Mouse (Mus musculus): ENCODE data around the gene Camk1d.

Camk1d gene

GRCm38 (mm10) chr2:5709911-5710310, 4.4 kb downstream of the Camk1d start:
- no peak for DNase-seq (ENCODE audit: low spot score in 2 of 2)

- DNase-seq (ENCODE audit: low spot score in 2 of 2), result no peak
Measured at GRCm38 (mm10) chr2:5707871-5708733, 6.2 kb downstream of the Camk1d start.

- no peak for DNase-seq (ENCODE audit: low spot score in 2 of 2)
Measured at GRCm38 (mm10) chr2:5706618-5707017, 7.7 kb downstream of the Camk1d start.

- no peak for DNase-seq (ENCODE audit: low spot score in 2 of 2)
Measured at GRCm38 (mm10) chr2:5702370-5702769, 11.9 kb downstream of the Camk1d start.

- no peak for DNase-seq (ENCODE audit: low spot score in 2 of 2)
Measured at GRCm38 (mm10) chr2:5700931-5701330, 13.4 kb downstream of the Camk1d start.

- no peak for DNase-seq (ENCODE audit: low spot score in 2 of 2)
Measured at GRCm38 (mm10) chr2:5698451-5698850, 15.9 kb downstream of the Camk1d start.

DNA sequence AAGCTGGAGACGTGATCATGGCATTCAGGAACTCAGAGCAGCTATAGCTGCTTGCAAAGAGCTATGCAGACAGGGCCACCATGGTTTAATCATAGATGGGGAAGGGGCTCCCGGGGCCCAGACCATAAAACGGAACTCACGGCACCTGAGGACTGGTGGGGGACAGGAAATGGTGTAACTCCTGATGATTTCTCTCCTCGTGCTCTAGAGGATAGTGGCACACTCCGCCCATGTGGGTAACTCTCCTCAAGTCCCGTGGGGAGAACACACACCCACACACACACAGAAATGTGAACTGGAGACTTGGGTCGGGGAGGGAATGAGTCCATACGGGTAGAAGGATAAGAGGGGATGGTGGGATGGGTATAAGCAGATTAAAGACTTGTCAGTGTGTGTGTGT, 20.2 kb downstream of the Camk1d start:
- DNase-seq (ENCODE audit: low spot score in 2 of 2), result no peak

DNA sequence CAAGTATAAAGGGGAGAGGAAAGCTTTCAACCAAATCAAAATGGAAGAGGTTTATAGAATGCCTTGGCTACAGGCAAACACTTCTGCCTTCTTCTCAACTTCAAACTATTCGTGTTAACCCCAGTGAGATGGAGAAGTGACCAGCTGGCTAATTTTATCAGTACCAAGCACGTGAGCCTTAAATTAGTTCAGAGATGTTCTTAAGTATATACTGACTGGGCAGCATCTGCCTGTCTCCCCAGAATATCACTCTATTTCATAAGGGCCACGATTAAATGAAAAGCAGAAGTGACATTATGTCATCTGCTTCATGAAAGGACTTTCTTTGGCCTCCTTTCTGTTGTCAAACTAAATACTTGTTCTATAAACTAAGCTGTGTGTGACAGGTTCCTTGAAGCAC, 22.6 kb downstream of the Camk1d start:
- DNase-seq (ENCODE audit: low spot score in 2 of 2), result no peak

GRCm38 (mm10) chr2:5683366-5683765, 30.9 kb downstream of the Camk1d start:
- no peak for DNase-seq (ENCODE audit: low spot score in 2 of 2)

GRCm38 (mm10) chr2:5681909-5682308, 32.4 kb downstream of the Camk1d start:
- no peak for DNase-seq (ENCODE audit: low spot score in 2 of 2)

DNA sequence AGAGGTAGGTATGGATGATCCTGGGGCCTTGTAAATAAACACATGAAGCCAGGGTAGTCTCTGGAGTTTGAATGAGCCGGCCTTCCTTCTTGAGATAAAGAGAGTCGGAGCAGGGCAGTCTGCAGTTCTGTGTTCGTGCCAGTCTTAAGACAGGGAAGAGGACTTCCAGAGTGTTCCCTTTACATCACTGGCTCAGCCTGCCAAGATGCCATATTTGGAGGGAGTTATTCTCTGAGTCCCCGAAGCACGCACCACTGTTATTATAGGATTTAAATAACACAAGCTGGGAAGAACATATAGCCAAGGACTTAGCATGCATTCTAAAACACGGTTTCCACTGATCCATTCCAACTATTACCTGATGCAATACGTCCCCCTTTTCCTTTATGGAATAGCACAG, 33.0 kb downstream of the Camk1d start:
- DNase-seq (ENCODE audit: low spot score in 2 of 2), result no peak

GRCm38 (mm10) chr2:5679055-5679454, 35.3 kb downstream of the Camk1d start:
- no peak for DNase-seq (ENCODE audit: low spot score in 2 of 2)

DNA sequence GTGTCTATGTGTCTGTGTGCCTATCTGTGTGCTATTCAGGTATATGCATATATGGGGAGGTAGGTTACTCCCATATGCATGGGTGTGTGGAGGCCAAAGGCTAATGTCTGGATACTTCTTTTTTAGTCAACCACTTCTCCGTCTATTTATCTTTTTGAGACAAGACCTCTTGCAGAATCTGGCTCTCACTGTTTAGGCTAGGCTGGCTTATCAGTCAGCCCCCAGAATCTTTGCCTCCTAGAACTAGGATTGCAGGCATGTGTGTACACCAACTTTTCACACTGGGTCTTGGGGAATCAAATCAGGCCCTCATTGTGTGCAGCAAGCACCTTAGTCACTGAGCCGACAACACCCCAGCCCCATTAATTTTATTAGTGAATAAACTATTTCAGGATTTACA, 36.8 kb downstream of the Camk1d start:
- DNase-seq (ENCODE audit: low spot score in 2 of 2), result no peak

DNA sequence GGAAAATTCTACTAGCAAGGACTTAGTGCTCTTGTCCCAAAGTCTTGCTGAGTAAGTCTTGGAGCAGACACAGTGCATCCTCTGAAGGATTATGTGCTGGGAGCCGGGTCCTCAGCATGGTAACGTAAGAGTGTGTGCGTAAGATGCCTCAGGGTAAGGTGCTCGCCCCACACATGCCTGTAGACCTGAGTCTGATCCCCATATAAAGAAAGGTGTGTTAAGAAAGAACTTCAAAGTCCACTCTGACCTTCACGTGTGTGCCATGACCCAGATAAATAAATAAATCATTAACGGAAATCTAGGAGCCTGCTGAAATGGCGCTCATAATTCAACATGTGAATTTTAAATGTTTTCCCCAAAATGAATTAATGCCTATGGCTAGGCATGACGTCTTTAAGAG, 37.5 kb downstream of the Camk1d start:
- no peak for DNase-seq (ENCODE audit: low spot score in 2 of 2)

DNA sequence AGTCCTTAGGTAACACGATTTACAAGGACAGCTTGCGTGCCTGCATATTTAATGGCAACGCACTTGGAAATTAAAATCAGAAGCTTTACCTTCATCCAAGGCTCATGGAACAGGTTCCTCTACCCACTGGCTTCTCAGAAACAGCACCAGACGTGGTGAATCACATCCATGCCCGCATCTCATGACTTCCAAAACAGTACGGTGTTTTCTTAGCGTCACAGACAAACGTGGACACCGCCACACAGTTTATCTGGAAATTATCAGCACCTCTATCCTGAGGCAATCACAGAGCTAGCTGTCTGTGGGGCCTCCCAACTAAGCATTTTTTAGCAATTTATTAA, 38.2 kb downstream of the Camk1d start:
- no peak for DNase-seq (ENCODE audit: low spot score in 2 of 2)

GRCm38 (mm10) chr2:5675431-5676142, 38.7 kb downstream of the Camk1d start:
- no peak for DNase-seq (ENCODE audit: low spot score in 2 of 2)

- no peak for DNase-seq (ENCODE audit: low spot score in 2 of 2)
Measured at GRCm38 (mm10) chr2:5674512-5674911, 39.8 kb downstream of the Camk1d start.

DNA sequence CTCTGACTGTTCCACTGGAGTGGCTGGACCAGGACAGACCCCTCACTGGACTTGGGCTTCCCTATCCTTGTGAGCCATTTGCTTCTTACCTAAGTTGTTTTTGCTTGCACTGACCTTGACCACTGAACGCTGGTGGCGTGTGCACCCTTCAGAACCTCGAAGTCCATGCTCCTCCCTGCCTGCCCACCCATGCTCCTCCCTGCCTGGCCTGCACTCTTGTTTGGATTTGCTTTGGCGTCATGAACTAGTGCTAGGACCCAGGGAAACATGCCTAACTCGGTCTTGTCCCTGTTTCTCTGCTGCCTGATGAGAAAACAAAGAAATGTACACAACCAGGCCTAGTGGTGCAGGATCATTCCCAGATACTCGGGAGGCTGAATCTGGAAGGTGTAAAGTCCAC, 40.5 kb downstream of the Camk1d start:
- no peak for DNase-seq (ENCODE audit: low spot score in 2 of 2)

DNA sequence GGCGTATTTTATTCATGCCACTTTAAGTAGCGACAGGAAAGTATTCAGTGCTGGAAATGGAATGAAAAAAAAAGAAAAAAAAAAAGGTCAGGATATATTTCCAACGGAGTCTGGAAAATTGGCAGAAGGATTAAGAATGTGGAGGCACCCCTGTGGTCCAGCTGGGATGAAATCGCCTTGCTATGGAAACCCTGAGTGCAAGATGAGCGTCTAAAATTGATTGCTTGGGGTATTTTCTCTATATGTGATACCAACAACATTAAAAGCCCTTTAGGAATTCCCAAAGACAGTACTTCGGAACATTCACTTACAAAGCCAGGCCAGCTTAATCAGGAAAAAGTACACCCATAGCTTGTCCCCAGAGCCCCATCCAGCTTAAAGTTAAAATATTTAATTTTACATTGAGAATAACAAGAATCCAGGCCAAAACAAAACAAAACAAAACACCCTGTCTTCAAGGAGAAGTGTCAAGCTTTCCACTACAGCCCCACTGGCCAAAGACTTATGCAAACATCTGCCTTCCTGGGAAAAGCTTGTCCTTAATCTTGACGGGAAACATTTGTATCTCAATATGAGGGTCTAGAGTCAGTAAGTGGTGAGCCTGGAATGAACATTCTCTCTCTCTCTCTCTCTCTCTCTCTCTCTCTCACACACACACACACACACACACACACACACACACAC, 41.3 kb downstream of the Camk1d start:
- DNase-seq (ENCODE audit: low spot score in 2 of 2), result peak in 1 of 2 experiments; percentile 27

DNA sequence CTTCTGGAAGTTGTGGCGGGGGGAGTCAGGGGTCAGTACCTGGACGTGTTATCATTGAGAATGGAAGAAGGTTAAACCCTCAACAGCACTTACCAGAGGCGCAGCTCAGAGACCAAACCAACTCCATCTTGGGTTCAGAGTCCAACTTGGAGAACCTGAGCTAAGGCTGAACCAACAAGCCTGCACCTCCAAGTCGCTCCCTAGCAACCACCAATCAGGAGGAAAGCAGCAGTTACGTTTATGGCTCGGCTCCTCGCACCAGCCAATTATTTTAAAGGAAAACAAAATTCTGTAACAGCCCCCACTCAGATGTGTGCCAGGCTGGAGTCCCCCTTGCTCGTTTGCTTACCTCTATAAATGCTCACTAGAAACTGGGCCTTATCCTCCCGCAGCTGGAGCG, 44.2 kb downstream of the Camk1d start:
- no peak for DNase-seq (ENCODE audit: low spot score in 2 of 2)

DNA sequence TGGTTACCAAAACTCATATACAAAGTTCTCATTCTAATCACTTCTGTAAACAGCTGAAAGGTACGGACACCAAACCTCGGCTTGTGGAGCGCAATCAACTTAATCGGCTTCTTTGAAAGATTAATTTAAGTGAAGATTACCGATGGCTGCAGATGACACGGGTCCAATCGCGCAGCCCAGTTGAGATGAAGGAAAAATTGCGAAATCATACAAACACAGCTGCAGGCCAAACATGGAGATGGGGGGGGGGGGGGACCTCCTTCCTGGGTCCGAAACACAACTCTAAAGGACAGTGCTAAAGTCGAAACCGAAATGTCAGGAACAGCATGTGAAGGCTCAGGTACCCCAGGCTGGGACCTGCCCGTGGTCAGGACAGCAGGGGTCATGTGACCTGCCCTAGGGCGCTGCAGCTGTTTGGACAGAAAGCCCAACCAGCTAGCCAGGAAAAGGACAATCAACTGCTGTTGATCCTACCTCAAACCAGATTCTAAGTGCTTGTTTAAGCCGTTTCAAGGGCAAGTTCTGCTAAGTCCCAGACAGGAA, 44.7 kb downstream of the Camk1d start:
- peak in 1 of 2 experiments; percentile 23 for DNase-seq (ENCODE audit: low spot score in 2 of 2)

DNA sequence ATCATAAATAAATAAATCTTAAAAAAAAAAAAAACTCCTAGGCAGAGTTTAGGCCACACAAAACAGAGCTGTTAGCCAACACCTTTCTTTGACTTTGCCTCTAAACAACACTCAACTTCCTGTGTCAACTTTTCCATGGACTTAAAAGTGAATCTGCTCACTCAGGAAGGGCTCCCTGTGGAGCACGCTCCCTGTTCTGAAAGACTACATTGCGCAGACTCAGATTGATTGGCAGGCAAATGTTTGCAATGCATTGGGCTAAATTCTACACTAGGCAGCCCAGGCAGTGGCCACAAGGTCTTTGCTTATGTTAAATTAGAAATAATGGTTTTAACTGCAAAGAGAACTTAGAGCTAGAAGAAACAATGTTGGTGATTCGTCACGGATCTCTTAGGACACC, 45.4 kb downstream of the Camk1d start:
- DNase-seq (ENCODE audit: low spot score in 2 of 2), result no peak

Measured in heart, adult 9 months (tissue).